Mouse (Mus musculus) left cerebral cortex, postnatal 25 days (tissue): ENCODE measurements around the gene Arid1b. TPM values are rescaled to one million over a fixed set of nuclear protein-coding genes. Genes with fewer than 3 reads are reported as not detected.

Experiments
- DNase-seq, 2 experiments: peaks; one replicate each; pipeline ENCODE4 v3.0.0; 2022; ENCODE audit warnings: low spot score in 2 of 2, mixed read lengths in 1 of 2
- intact Hi-C: fragments of 180-260 bp; cut with DNase I; formaldehyde crosslinking; loops from one replicate; pipeline ENCODE4 v1.15.1; 2025
- total RNA-seq, 2 experiments: library from RNA; stranded (reverse); gene quantifications; 2 replicates each; pipeline ENCODE4 v1.2.3; 2021

Arid1b gene
- total RNA-seq, 2 experiments from 2014 or later, result 73.6 to 79.6 TPM

- DNase-seq, result no peak
These were observed 221.2 kb downstream of the Arid1b start for GRCm38 (mm10) chr17:5215352-5215751.

GRCm38 (mm10) chr17:5216965-5217546, 222.9 kb downstream of the Arid1b start:
- DNase-seq, result no peak
- intact Hi-C loops, result no loop called here

More at GRCm38 (mm10) chr17:5215352-5215751, 221.2 kb downstream of the Arid1b start:
- intact Hi-C loops, result no loop called here

GRCm38 (mm10) chr17:5217852-5218845, 224.0 kb downstream of the Arid1b start:
- intact Hi-C loops, result no loop called here
- no peak for DNase-seq

DNA sequence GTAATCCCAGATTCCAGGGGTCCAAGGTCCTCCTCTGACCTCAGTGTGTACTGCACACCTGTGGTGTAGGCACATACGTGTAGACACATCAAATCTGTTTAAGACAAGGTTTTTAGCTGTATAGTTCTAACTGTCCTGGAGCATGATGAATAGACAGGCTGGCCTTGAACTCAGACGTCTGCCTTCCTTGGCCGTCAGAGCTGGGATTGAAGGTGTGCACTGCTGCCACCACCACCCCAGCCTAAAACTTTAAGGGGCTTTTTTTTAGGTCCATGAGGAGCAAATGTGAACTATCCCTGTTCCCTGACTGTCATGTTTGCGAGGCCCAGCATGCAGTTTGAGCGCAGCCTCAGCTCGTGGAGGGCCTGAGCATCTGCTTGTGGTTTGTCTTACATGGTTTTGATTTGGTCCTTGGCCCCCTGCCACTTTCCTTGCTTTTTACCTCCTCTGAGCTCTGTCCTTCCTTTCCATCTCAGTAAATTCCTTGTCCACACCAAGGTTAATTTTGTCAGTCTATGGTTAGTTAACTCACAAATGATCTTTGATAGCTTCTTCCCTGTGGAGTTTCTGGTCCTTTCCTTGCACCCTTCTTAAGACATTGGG, 224.9 kb downstream of the Arid1b start:
- intact Hi-C loops, result no loop called here
- no peak for DNase-seq

DNA sequence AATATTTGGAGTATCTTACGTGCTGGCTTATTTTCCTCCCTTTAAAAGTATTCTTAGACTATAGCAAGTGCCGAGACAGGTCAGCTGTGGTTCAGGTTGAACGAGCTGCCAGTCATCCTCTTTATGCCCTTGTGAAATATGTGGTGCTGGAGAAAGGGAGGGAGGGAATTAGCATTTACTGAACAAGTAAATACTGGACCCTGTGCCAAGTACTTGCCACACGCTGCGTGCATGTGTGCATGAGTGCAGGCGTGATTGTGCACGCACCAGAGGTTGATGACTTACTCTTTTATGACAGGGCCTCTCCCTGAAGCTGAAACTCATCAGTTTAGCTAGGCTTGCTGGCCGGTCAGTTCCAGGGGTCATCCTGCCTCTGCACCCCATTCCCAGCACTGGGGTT, 226.9 kb downstream of the Arid1b start:
- no peak for DNase-seq
- intact Hi-C loops, result no loop called here

DNA sequence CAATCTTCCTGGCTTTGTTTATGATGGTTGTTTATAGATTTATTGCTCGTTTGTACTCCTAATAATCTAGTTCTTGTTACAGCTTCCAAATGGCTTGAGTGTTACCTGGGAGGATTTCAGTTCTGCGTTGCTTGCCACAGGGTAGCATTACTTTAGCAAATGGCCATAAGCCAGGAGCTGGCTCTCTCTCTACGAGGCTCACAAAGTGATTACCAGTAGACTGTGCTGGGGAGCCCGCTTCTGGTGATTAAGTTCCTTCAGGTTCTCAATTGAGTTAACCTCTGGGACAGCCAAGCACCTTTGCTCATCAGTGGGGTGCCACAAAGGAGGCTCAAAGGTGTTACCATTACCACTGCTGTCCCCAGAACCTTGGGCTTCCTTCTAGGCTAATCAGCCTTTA, 227.4 kb downstream of the Arid1b start:
- intact Hi-C loops, result no loop called here
- no peak for DNase-seq

GRCm38 (mm10) chr17:5222827-5223226, 228.7 kb downstream of the Arid1b start:
- intact Hi-C loops, result no loop called here

DNA sequence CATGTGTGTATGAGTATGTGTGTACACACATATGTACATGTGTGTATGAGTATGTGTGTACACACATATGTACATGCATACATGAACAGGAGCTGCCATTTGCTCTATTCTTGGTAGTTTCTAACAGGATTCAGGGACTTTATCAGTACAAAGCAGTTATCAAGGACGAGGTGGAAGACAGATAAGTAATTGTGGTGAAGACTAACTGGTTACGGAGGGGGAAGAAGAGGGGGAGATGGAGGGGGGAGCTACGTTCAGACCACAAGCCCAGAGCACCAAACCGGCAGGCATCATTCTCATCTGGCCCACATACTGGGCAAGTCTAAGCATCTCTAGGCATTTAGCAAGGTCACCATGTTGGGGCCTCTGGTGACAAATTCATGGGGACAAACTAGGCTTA, 230.8 kb downstream of the Arid1b start:
- DNase-seq, result no peak
- intact Hi-C loops, result no loop called here

More at GRCm38 (mm10) chr17:5222827-5223226, 228.7 kb downstream of the Arid1b start:
- no peak for DNase-seq

GRCm38 (mm10) chr17:5227136-5227535, 233.0 kb downstream of the Arid1b start:
- DNase-seq, result no peak

DNA sequence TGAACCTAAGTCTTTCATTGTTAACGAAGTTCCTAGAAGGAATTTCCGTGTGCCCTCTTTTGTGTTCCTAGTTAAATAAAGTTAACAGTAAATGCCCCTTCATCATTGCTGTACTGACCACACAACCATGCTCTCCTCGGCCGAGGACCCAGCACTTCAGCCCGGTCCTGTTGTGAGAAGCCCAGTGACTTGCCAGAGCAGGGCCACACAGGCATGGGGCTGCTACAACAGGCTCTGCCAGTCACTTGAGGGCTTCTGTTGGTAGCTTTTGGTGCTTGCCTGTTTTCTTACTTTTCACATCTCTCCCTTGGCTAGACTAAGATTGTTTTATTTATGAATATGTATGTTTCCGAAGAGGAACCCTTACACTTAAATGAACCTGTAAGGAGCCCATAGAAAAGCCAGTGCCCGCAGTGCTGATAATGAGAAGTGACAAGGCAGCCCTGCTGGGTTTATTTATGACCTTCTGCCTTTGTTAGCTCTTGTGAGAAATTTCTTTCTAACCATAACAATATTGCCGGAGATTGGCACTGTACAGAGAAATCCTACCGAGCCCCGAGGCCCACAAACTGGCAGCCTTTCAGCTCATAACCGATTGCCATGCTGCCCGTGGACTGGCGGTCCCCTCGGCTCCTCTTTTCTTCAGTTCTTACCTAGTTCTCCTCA, 234.0 kb downstream of the Arid1b start:
- no peak for DNase-seq
- intact Hi-C loops, result no loop called here

More at GRCm38 (mm10) chr17:5227136-5227535, 233.0 kb downstream of the Arid1b start:
- intact Hi-C loops, result no loop called here

DNA sequence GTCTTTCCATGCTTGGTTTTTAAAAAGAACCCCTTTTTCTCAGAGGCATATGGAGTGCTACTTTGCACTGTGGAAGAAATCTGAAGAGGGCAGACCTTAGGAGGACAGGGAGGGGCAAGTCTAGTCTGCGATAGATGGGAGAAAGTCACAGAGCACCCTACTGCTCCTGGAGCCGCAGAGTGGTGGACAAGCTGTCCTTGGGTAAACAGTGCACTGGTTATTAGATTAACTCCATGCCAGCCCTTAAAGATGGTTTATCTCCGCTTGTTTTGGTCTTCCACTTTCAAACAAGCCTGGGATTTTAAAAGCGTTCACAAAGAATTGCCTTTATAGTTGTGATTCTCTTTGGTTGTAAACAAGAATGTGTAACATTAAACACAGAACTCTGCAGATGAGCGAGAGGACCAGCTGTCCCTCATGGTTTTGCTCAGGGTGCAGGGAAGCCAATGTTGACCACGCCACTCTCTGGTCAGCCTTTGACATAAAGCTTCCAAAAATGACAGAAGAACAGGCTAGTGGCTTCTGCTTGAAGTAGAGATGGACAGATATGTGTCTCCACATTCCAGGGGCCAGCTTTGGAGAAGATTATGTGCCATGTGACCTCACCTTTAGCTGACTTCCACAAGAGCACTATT, 234.6 kb downstream of the Arid1b start:
- intact Hi-C loops, result no loop called here
- DNase-seq, result no peak

DNA sequence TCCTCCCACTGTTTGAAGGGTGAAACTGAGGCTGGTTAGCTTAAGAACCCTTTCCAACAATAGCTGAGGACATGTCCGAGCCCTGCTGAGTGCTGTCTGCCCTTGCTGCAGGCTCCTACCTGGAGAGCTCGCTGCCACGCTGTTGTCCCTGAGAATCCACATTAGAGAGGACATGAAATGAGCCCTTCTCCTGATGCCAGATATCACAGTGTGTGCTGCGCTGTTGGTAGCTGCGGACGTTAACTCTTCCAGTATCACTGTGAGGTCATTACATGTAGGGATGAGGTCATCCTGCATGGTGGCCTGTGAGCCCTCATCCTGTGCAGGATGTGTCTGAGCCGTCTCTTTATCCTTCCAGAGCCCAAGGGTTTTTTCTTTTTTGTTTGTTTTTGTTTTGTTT, 235.9 kb downstream of the Arid1b start:
- intact Hi-C loops, result no loop called here
- no peak for DNase-seq

GRCm38 (mm10) chr17:5232180-5232579, 238.0 kb downstream of the Arid1b start:
- intact Hi-C loops, result no loop called here
- DNase-seq, result no peak

DNA sequence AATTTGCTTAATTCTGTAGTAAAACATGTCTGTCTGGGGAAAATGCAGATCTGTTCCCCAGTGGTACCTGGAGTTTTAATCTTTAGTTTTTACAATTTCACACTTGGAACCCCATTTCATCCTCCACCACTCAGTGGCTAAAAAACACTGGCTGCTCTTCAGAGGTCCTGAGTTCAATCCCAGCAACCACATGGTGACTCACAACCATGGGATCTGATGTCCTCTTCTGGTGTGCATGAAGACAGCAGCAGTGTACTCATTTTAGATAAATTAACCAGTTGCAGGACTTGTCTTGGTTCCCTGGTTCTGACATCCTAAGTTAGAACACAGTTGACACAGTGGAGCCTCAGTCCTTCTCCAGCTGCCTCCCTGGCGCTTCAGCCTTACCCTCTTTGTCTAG, 239.9 kb downstream of the Arid1b start:
- intact Hi-C loops, result no loop called here
- no peak for DNase-seq

- DNase-seq, result no peak
- intact Hi-C loops, result no loop called here
These were observed 240.9 kb downstream of the Arid1b start for GRCm38 (mm10) chr17:5235057-5235456.

GRCm38 (mm10) chr17:5237765-5238164, 243.6 kb downstream of the Arid1b start:
- no peak for DNase-seq
- intact Hi-C loops, result no loop called here

- peak in 1 of 2 experiments; percentile 46 for DNase-seq
- intact Hi-C loops, result no loop called here
These were observed 244.5 kb downstream of the Arid1b start for GRCm38 (mm10) chr17:5238387-5239245.

DNA sequence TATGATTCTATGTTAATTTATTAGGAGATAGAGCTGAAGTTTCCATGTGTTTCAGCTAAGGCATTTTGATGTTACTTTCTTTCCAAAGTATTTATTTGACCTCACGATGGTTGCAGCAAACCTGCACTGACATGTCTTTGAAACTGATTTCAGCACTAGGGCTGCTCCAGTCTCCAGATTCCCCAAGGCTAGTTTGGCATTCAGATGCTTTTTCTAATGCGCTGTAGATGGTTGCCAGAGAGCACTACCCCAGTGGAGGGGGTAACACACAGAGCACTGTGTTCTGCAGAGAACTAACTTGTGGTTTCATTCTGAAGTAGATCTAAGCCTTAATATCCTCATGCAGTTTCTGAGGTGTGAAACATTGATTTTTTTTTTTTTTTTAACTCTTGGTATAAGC, 250.4 kb downstream of the Arid1b start:
- DNase-seq, result no peak
- intact Hi-C loops, result no loop called here

GRCm38 (mm10) chr17:5246688-5247087, 252.6 kb downstream of the Arid1b start:
- DNase-seq, result no peak
- intact Hi-C loops, result no loop called here
